Mouse (Mus musculus): ENCODE data around the gene Trim41.

GRCm38 (mm10) chr11:48787455-48788211 is 29.5 kb downstream of the Trim41 start:
- TF ChIP-seq CTCF (IDR thresholded peaks at IDR 0.05; ENCODE audit: borderline replicate concordance, insufficient read depth, low read depth, low read length) (no peak), POLR2A (IDR thresholded peaks at IDR 0.05; ENCODE audit: borderline replicate concordance, insufficient read depth, low read length) (no peak)
